Comparison of ENCODE assay signal across 9 mouse cellular contexts in the genomic region with DNA sequence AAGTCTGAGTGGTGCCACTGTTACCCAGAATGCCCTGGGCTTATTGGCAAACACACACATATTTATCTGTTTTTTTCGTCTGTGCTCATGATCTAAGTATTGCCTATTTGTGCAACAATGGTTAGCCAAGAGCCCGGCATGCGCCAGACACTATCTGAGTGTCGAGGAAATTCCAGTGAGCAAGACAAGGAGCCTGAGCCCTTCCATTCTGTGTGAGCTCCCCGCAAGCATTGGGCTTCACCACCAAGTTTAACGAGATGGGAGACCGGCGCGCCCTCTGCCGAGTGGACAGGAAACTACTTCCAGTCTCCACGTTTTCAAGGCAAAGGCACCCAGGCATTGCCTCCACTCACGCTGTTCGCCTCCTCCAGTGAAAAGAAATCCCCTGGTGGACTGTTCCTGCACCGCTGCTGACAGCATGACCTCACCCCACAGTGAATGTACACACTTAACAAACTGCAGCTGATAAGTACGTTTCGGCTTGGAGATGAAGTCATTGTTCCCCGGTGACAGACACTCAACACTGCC. TPM values are rescaled to one million over a fixed set of nuclear protein-coding genes. Genes with fewer than 3 reads are reported as not detected.
A peak's percentile ranks its signal among the peaks of the same experiment; 100 is the strongest.
DNase-seq lines count a peak whose midpoint lies in the region; ATAC-seq and TF ChIP-seq lines count a peak whose summit lies in the region.
"Had no signal": no experiment of that assay in that cellular context is flagged by ENCODE, and none has a peak within 500 bp of the region (broad histone marks: within the 10 kb centered on the region; RNA-seq: fewer than 3 reads in every experiment).

No protein-coding gene starts in this region.

- H3K4me3 ChIP-seq in embryonic facial prominence, embryonic 14.5 days (ENCODE audit: low read depth, low read length): no peak overlapping the region
- H3K4me3 ChIP-seq in embryonic facial prominence, embryonic 10.5 days: no peak overlapping the region
- no peak overlapping the region for H3K4me3 ChIP-seq in hindbrain, postnatal 0 days (ENCODE audit: low read length)
- H3K4me3 ChIP-seq: neural tube, embryonic 13.5 days had no signal

- no peaks in the 10 kb centered on the region for H3K9me3 ChIP-seq in embryonic facial prominence, embryonic 14.5 days (ENCODE audit: control insufficient read depth, low read length)
- H3K9me3 ChIP-seq in embryonic facial prominence, embryonic 10.5 days: no peaks in the 10 kb centered on the region
- H3K9me3 ChIP-seq in hindbrain, postnatal 0 days (ENCODE audit: low read length): no peaks in the 10 kb centered on the region

- 76% methylated on average over 17 of the region's 17 CpGs for WGBS in embryonic facial prominence, embryonic 14.5 days
- 83% methylated on average over 17 of the region's 17 CpGs for WGBS in embryonic facial prominence, embryonic 10.5 days
- WGBS in hindbrain, postnatal 0 days: 77% methylated on average over 17 of the region's 17 CpGs

- intact Hi-C loops in heart, postnatal 36 days (cut with DNase I): loop anchor here (1.0 kb wide), 2 partner anchors 23 to 38 kb away; partner anchors contain the start of gene Stk38l

- no peak for TF ChIP-seq CTCF in hindbrain, postnatal 0 days (IDR thresholded peaks at IDR 0.05; ENCODE audit: low read depth)

- no peak overlapping the region for H3K4me2 ChIP-seq in embryonic facial prominence, embryonic 14.5 days (ENCODE audit: low read depth, low read length)
- no peak overlapping the region for H3K4me2 ChIP-seq in hindbrain, postnatal 0 days (ENCODE audit: low read depth, low read length)
- H3K4me2 ChIP-seq: neural tube, embryonic 13.5 days had no signal

- no peak overlapping the region for H3K9ac ChIP-seq in embryonic facial prominence, embryonic 14.5 days (ENCODE audit: low read depth, low read length)
- H3K9ac ChIP-seq in hindbrain, postnatal 0 days (replicated peaks; ENCODE audit: low read length): no peak overlapping the region
- H3K9ac ChIP-seq: neural tube, embryonic 13.5 days had no signal

- no peak for ATAC-seq in embryonic facial prominence, embryonic 14.5 days (ENCODE audit: low read depth)
- peak; percentile 48; the same call in 1 of the 2 replicates for ATAC-seq in erythroid progenitor cell, adult 5-6 weeks (replicated peaks; ENCODE audit: low FRiP score, poor library complexity, severe bottlenecking)
- no peak for ATAC-seq in hindbrain, postnatal 0 days

- no peaks in the 10 kb centered on the region for H3K27me3 ChIP-seq in embryonic facial prominence, embryonic 14.5 days (replicated peaks; ENCODE audit: control insufficient read depth, insufficient read depth, low read length)
- no peaks in the 10 kb centered on the region for H3K27me3 ChIP-seq in embryonic facial prominence, embryonic 10.5 days (replicated peaks; ENCODE audit: low read depth, poor library complexity, severe bottlenecking)
- no peaks in the 10 kb centered on the region for H3K27me3 ChIP-seq in hindbrain, postnatal 0 days (ENCODE audit: insufficient read depth, low read length)
- H3K27me3 ChIP-seq: neural tube, embryonic 13.5 days had no signal

- peak; percentile 14 for DNase-seq in embryonic facial prominence, embryonic 14.5 days (ENCODE audit: low spot score)
- DNase-seq in embryonic facial prominence, embryonic 10.5 days (ENCODE audit: low spot score): no peak
- DNase-seq in ES-CJ7 (ENCODE audit: low read depth, low spot score): peak; percentile 71
- DNase-seq in heart, postnatal 36 days: peak; percentile 81 to 83
- peak; percentile 70 for DNase-seq in lung, postnatal 25 days (ENCODE audit: low spot score)
- peak; percentile 66 for DNase-seq in thymus, postnatal 14 days
- no peak for DNase-seq in hindbrain, postnatal 0 days (ENCODE audit: low spot score)

- H3K4me1 ChIP-seq in embryonic facial prominence, embryonic 14.5 days (ENCODE audit: control insufficient read depth, insufficient read depth, low read length): no peaks in the 10 kb centered on the region; the same call in 1 of the 2 replicates
- H3K4me1 ChIP-seq in embryonic facial prominence, embryonic 10.5 days: no peaks in the 10 kb centered on the region
- no peaks in the 10 kb centered on the region for H3K4me1 ChIP-seq in hindbrain, postnatal 0 days (ENCODE audit: insufficient read depth, low read length)
- H3K4me1 ChIP-seq: neural tube, embryonic 13.5 days had no signal

- H3K36me3 ChIP-seq in embryonic facial prominence, embryonic 14.5 days (ENCODE audit: control insufficient read depth, insufficient read depth, low read length): no peaks in the 10 kb centered on the region
- no peaks in the 10 kb centered on the region for H3K36me3 ChIP-seq in embryonic facial prominence, embryonic 10.5 days (replicated peaks)
- H3K36me3 ChIP-seq in hindbrain, postnatal 0 days (ENCODE audit: insufficient read depth, low read length): no peaks in the 10 kb centered on the region
- H3K36me3 ChIP-seq: neural tube, embryonic 13.5 days had no signal

- H3K27ac ChIP-seq in embryonic facial prominence, embryonic 14.5 days (replicated peaks; ENCODE audit: low read depth, low read length): no peak overlapping the region
- H3K27ac ChIP-seq in embryonic facial prominence, embryonic 10.5 days (replicated peaks): no peak overlapping the region
- no peak overlapping the region for H3K27ac ChIP-seq in hindbrain, postnatal 0 days
- H3K27ac ChIP-seq: neural tube, embryonic 13.5 days had no signal

RNA-seq across cellular contexts. Expression of gene Stk38l, which starts 39.0 kb away (rescaled TPM):
- 18.4 and 18.5 TPM in 2 replicates for polyA plus RNA-seq in embryonic facial prominence, embryonic 14.5 days (2014; fragmentation: Nextera tagmentation; extraction: Ambion mirVana)
- 21.1 and 22.2 TPM in 2 replicates for polyA plus RNA-seq in embryonic facial prominence, embryonic 10.5 days (2016; fragmentation: Nextera tagmentation; extraction: Ambion mirVana)
- 1.4 and 5.9 TPM in 2 replicates for total RNA-seq in erythroid progenitor cell, adult 5-6 weeks (2015; ENCODE audit: low replicate concordance)
- total RNA-seq in erythroid progenitor cell, adult 5-6 weeks (2017; ENCODE audit: low replicate concordance): 3.2 TPM in 2 replicates
- 10 to 100 TPM; 12.8 to 13.7 TPM for total RNA-seq in heart, postnatal 36 days (2021)
- total RNA-seq in hindbrain, postnatal 0 days (2014; rRNA removed): 4.5 and 5.0 TPM in 2 replicates
- 12.3 and 14.4 TPM in 2 replicates for polyA plus RNA-seq in hindbrain, postnatal 0 days (2015; fragmentation: Nextera tagmentation; extraction: Ambion mirVana)

RNA-seq across cellular contexts. Expression of gene Tm7sf3, which starts 43.2 kb away (rescaled TPM):
- 53.1 and 56.7 TPM in 2 replicates for polyA plus RNA-seq in embryonic facial prominence, embryonic 14.5 days (2014; fragmentation: Nextera tagmentation; extraction: Ambion mirVana)
- polyA plus RNA-seq in embryonic facial prominence, embryonic 10.5 days (2016; fragmentation: Nextera tagmentation; extraction: Ambion mirVana): 26.7 and 27.5 TPM in 2 replicates
- total RNA-seq in erythroid progenitor cell, adult 5-6 weeks (2015; ENCODE audit: low replicate concordance): 41.1 and 67.5 TPM in 2 replicates
- 47.8 and 49.5 TPM in 2 replicates for total RNA-seq in erythroid progenitor cell, adult 5-6 weeks (2017; ENCODE audit: low replicate concordance)
- 10 to 100 TPM; 15.8 to 18.0 TPM for total RNA-seq in heart, postnatal 36 days (2021)
- total RNA-seq in hindbrain, postnatal 0 days (2014; rRNA removed): 43.9 and 45.6 TPM in 2 replicates
- polyA plus RNA-seq in hindbrain, postnatal 0 days (2015; fragmentation: Nextera tagmentation; extraction: Ambion mirVana): 37.2 and 39.5 TPM in 2 replicates

RNA-seq across cellular contexts. Expression of gene Med21, which starts 43.5 kb away (rescaled TPM):
- 129 and 131 TPM in 2 replicates for polyA plus RNA-seq in embryonic facial prominence, embryonic 14.5 days (2014; fragmentation: Nextera tagmentation; extraction: Ambion mirVana)
- 122 and 127 TPM in 2 replicates for polyA plus RNA-seq in embryonic facial prominence, embryonic 10.5 days (2016; fragmentation: Nextera tagmentation; extraction: Ambion mirVana)
- 71.4 and 112 TPM in 2 replicates for total RNA-seq in erythroid progenitor cell, adult 5-6 weeks (2015; ENCODE audit: low replicate concordance)
- total RNA-seq in erythroid progenitor cell, adult 5-6 weeks (2017; ENCODE audit: low replicate concordance): 65.8 and 73.0 TPM in 2 replicates
- total RNA-seq in heart, postnatal 36 days (2021): 10 to 100 TPM; 46.6 to 48.5 TPM
- total RNA-seq in hindbrain, postnatal 0 days (2014; rRNA removed): 23.7 and 42.3 TPM in 2 replicates
- polyA plus RNA-seq in hindbrain, postnatal 0 days (2015; fragmentation: Nextera tagmentation; extraction: Ambion mirVana): 112 and 116 TPM in 2 replicates

Comparison
In these comparisons a context has a peak if more than half of its experiments do, and no peak if none do; other contexts are left out.
1. DNase-seq: peak in embryonic facial prominence, embryonic 14.5 days (single experiment), ES-CJ7 (single experiment), heart, postnatal 36 days (2 of 2), lung, postnatal 25 days (single experiment) and thymus, postnatal 14 days (single experiment); none in embryonic facial prominence, embryonic 10.5 days (single experiment) and hindbrain, postnatal 0 days (single experiment).